Mouse (Mus musculus) gastrocnemius, postnatal 4 days (tissue): Measurements from ENCODE around the gene Plppr5. TPM values are rescaled to one million over a fixed set of nuclear protein-coding genes. Genes with fewer than 3 reads are reported as not detected.

ENCODE experiments used
- DNase-seq, 2 experiments: peaks; one replicate each; pipeline ENCODE4 v3.0.0; 2021 to 2022; ENCODE audit warnings: low spot score in 2 of 2, mixed read lengths in 2 of 2
- long read RNA-seq, 2 experiments: library from polyadenylated mRNA; stranded (forward); transcript quantifications; one replicate each; pipeline ENCODE4 v2.0.0; 2021
- total RNA-seq, 2 experiments: library from RNA; stranded (reverse); gene quantifications; 2 replicates each; pipeline ENCODE4 v1.2.3; 2021

Plppr5 gene
- total RNA-seq, result under 1 TPM; 0.13 to 0.22 TPM
- long read RNA-seq, experiment 1, full-length matches to known transcripts, result 1 of 1 reads
- long read RNA-seq, experiment 1, partial matches to known transcripts, result 0 of 1 reads
- long read RNA-seq, experiment 1, other reads (novel, unspliced or antisense), result 0 of 1 reads
- long read RNA-seq, experiment 2, result 0 reads

GRCm38 (mm10) chr3:117574529-117575252 is at the start of gene Plppr5:
Gene Plppr5, plus strand, starts transcription at chr3:117574836.
- DNase-seq, result peak in 1 of 2 experiments; percentile 22

- no peak for DNase-seq
Measured at GRCm38 (mm10) chr3:117549899-117550298, 24.7 kb upstream of the Plppr5 start.

GRCm38 (mm10) chr3:117550526-117550925 is 24.1 kb upstream of the Plppr5 start:
- no peak for DNase-seq

- no peak for DNase-seq
Measured at GRCm38 (mm10) chr3:117556972-117557371, 17.7 kb upstream of the Plppr5 start.

- DNase-seq, result peak; percentile 18 to 23
Measured at GRCm38 (mm10) chr3:117575253-117575927, 754 bp downstream of the Plppr5 start.

- no peak for DNase-seq
Measured at GRCm38 (mm10) chr3:117575928-117576254, 1.3 kb downstream of the Plppr5 start.

GRCm38 (mm10) chr3:117577349-117577748 is 2.7 kb downstream of the Plppr5 start:
- DNase-seq, result no peak

GRCm38 (mm10) chr3:117582628-117583027 is 8.0 kb downstream of the Plppr5 start:
- no peak for DNase-seq

GRCm38 (mm10) chr3:117602404-117602803 is 27.8 kb downstream of the Plppr5 start:
- no peak for DNase-seq

GRCm38 (mm10) chr3:117603458-117603857 is 28.8 kb downstream of the Plppr5 start:
- DNase-seq, result no peak

GRCm38 (mm10) chr3:117606383-117606782 is 31.7 kb downstream of the Plppr5 start:
- DNase-seq, result no peak

GRCm38 (mm10) chr3:117611453-117611852 is 36.8 kb downstream of the Plppr5 start:
- DNase-seq, result no peak

- DNase-seq, result no peak
Measured at GRCm38 (mm10) chr3:117614856-117615255, 40.2 kb downstream of the Plppr5 start.

- DNase-seq, result no peak
Measured at GRCm38 (mm10) chr3:117625257-117626001, 50.8 kb downstream of the Plppr5 start.

- DNase-seq, result no peak
Measured at GRCm38 (mm10) chr3:117628799-117629198, 54.2 kb downstream of the Plppr5 start.

GRCm38 (mm10) chr3:117630332-117630731 is 55.7 kb downstream of the Plppr5 start:
- no peak for DNase-seq

- DNase-seq, result no peak
Measured at GRCm38 (mm10) chr3:117648612-117649011, 74.0 kb downstream of the Plppr5 start.

- no peak for DNase-seq
Measured at GRCm38 (mm10) chr3:117664316-117664715, 89.7 kb downstream of the Plppr5 start.

- no peak for DNase-seq
Measured at GRCm38 (mm10) chr3:117679189-117679588, 104.6 kb downstream of the Plppr5 start.

- DNase-seq, result no peak
Measured at GRCm38 (mm10) chr3:117684640-117685039, 110.0 kb downstream of the Plppr5 start.

- no peak for DNase-seq
Measured at GRCm38 (mm10) chr3:117686036-117686435, 111.4 kb downstream of the Plppr5 start.

- no peak for DNase-seq
Measured at GRCm38 (mm10) chr3:117686648-117687047, 112.0 kb downstream of the Plppr5 start.
